34 mouse cellular contexts compared by ENCODE assay signal in genomic region chr2:122315372-122315771, GRCm38 (mm10). TPM values are rescaled to one million over a fixed set of nuclear protein-coding genes. Genes with fewer than 3 reads are reported as not detected.
"Had no signal": no experiment of that assay in that cellular context is flagged by ENCODE, and none has a peak within 500 bp of the region (broad histone marks: within the 10 kb centered on the region; RNA-seq: fewer than 3 reads in every experiment).

Gene Duox1 (plus strand): TSS chr2:122315672.

- H3K4me2 ChIP-seq: limb, embryonic 12.5 days; limb, embryonic 13.5 days; liver, embryonic 11.5 days; liver, embryonic 12.5 days; liver, embryonic 13.5 days; liver, embryonic 15.5 days; lung, embryonic 14.5 days; lung, embryonic 15.5 days; midbrain, embryonic 11.5 days; midbrain, embryonic 12.5 days; midbrain, embryonic 13.5 days; midbrain, embryonic 15.5 days had no signal

- H3K27ac ChIP-seq: left cerebral cortex, adult 2 months; limb, embryonic 10.5 days; limb, embryonic 12.5 days; limb, embryonic 13.5 days; limb, embryonic 15.5 days; liver, embryonic 12.5 days; liver, embryonic 13.5 days; liver, embryonic 14.5 days; liver, embryonic 15.5 days; lung, embryonic 15.5 days; macrophage; midbrain, embryonic 10.5 days; midbrain, embryonic 12.5 days; midbrain, embryonic 13.5 days; midbrain, embryonic 15.5 days had no signal

- H3K4me3 ChIP-seq: left cerebral cortex, adult 2 months; limb, embryonic 10.5 days; limb, embryonic 12.5 days; limb, embryonic 13.5 days; limb, embryonic 15.5 days; liver, embryonic 12.5 days; liver, embryonic 13.5 days; liver, embryonic 15.5 days; lung, embryonic 15.5 days; megakaryocyte, embryonic 14.5 days; midbrain, embryonic 10.5 days; midbrain, embryonic 12.5 days; midbrain, embryonic 13.5 days; midbrain, embryonic 15.5 days; myocyte had no signal

- H3K36me3 ChIP-seq: limb, embryonic 10.5 days; limb, embryonic 12.5 days; limb, embryonic 13.5 days; limb, embryonic 15.5 days; liver, embryonic 12.5 days; liver, embryonic 13.5 days; liver, embryonic 15.5 days; lung, embryonic 15.5 days; midbrain, embryonic 10.5 days; midbrain, embryonic 12.5 days; midbrain, embryonic 13.5 days; midbrain, embryonic 15.5 days had no signal

- H3K9me3 ChIP-seq: limb, embryonic 10.5 days; limb, embryonic 12.5 days; limb, embryonic 13.5 days; limb, embryonic 15.5 days; liver, embryonic 12.5 days; liver, embryonic 13.5 days; liver, embryonic 15.5 days; lung, embryonic 15.5 days; megakaryocyte, embryonic 14.5 days; midbrain, embryonic 10.5 days; midbrain, embryonic 12.5 days; midbrain, embryonic 13.5 days; midbrain, embryonic 15.5 days had no signal

- H3K4me1 ChIP-seq: liver, embryonic 12.5 days; liver, embryonic 15.5 days had no signal

- H3K9ac ChIP-seq: limb, embryonic 12.5 days; limb, embryonic 13.5 days; limb, embryonic 15.5 days; liver, embryonic 12.5 days; liver, embryonic 13.5 days; liver, embryonic 14.5 days; liver, embryonic 15.5 days; liver, postnatal 0 days; lung, embryonic 14.5 days; lung, embryonic 15.5 days; midbrain, embryonic 12.5 days; midbrain, embryonic 13.5 days; midbrain, embryonic 15.5 days had no signal

- ATAC-seq: liver, embryonic 12.5 days; liver, postnatal 0 days; lung, postnatal 0 days; midbrain, embryonic 13.5 days; midbrain, embryonic 15.5 days; midbrain, embryonic 16.5 days had no signal

- DNase-seq: left cerebral cortex, postnatal 4 days; liver; liver, embryonic 13.5 days; liver, postnatal 0 days; lung, adult 18-20 months; lung, adult 2 months; lung, embryonic 14.5 days; lung, postnatal 10 days; lung, postnatal 14 days; lung, postnatal 36 days; lung, postnatal 4 days; midbrain, embryonic 14.5 days had no signal

RNA-seq across cellular contexts. Expression of gene Duox1, which starts in this region (rescaled TPM):
- polyA plus RNA-seq: liver, adult 2 months; liver, embryonic 12.5 days; liver, embryonic 13.5 days; liver, embryonic 14.5 days; liver, embryonic 15.5 days; liver, embryonic 16.5 days; liver, postnatal 0 days; lung, embryonic 14.5 days; macrophage; midbrain, embryonic 11.5 days had no signal
